Mouse (Mus musculus) heart, postnatal 25 days (tissue): Measurements from ENCODE around the gene Oosp2. TPM values are rescaled to one million over a fixed set of nuclear protein-coding genes. Genes with fewer than 3 reads are reported as not detected.

Experiments used
- DNase-seq: peaks from one replicate; pipeline ENCODE4 v3.0.0; 2022; ENCODE audit warnings: low spot score
- intact Hi-C: fragments of 180-260 bp; cut with DNase I; formaldehyde crosslinking; loops from one replicate; pipeline ENCODE4 v1.15.1; 2025
- total RNA-seq, 2 experiments: library from RNA; stranded (reverse); gene quantifications; 2 replicates each; pipeline ENCODE4 v1.2.3; 2021

The Oosp2 gene
- total RNA-seq, 2 experiments from 2014 or later = not detected

- DNase-seq = no peak
- intact Hi-C loops = loop anchor here (5.0 kb wide), 1 partner anchor 146 kb away; no protein-coding TSS in a partner anchor
These were observed 48.8 kb downstream of the Oosp2 start for GRCm38 (mm10) chr19:11611541-11611945.

DNA sequence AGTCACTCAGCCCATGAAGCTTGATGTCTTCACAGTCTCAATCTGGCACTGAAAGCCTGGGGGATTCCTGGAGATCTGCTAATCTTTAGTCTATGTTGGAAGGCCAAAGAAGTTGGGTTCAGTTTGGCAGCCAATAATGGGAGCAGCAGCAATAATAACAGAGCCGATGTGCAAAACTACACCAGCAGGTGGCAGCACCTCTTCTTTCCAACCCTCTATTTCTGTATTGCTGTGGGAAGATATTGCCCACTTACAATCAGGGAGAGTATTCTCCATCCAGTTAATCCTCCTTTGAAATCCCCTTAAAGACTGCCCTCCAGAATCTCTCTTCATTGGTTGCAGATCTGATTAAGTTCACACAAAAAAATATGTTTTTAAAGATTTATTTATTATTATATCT is 52.2 kb downstream of the Oosp2 start:
- intact Hi-C loops = loop anchor here (5.0 kb wide), 1 partner anchor 159 kb away; no protein-coding TSS in a partner anchor
- no peak for DNase-seq

DNA sequence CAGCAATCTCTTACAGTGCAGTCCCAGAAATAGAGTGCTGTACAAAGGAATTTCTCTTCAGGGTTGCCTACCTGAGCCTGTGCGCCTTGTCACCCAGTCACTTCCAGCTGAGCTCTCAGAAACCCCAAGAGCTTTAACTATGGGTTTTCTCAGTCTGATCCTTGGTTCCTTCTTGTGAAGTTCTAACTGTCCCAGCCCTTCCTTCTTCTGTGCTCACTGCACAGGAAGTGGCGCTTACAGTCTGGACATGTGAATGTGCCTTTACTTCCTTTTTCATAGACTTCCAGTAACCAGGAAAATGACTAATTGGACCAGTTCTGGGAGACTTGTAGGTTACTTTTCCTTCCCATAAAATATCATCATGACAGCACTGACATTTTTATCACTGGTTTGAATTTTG is 55.8 kb downstream of the Oosp2 start, which contains the start of gene Ms4a6d:
Gene Ms4a6d (minus strand): TSS at position 247 of the 400 bp plus-strand sequence.
- intact Hi-C loops = loop anchor here (5.0 kb wide), 2 partner anchors 163 to 242 kb away; no protein-coding TSS in a partner anchor
- DNase-seq = no peak

GRCm38 (mm10) chr19:11602026-11602425 is 58.3 kb downstream of the Oosp2 start:
- intact Hi-C loops = loop anchor here (5.0 kb wide), 1 partner anchor 240 kb away; no protein-coding TSS in a partner anchor
- no peak for DNase-seq

DNA sequence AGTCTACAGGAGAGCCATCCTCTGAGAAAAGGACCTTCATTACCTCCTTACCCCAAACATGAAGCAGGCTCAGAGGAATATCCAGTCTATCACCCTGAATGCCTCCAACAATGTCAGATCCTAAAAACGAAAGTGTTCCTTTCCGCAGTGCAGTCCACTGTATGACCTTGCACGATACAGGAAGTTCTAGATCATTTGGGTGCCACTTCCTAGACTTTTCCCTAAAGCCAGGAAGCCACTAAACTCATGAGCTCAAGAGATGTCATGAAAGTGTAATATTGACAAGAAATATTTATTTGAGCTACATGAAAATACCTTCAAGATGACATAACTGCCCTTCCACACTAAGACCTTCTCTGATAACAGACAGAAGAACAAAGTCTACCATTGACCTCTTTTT is 59.0 kb downstream of the Oosp2 start:
- intact Hi-C loops = loop anchor here (5.0 kb wide), 1 partner anchor 239 kb away; no protein-coding TSS in a partner anchor
- DNase-seq = no peak

Other genes with a start within 250 kb of the Oosp2 start
- gene Ms4a4b, start 217.0 kb downstream of the Oosp2 start, total RNA-seq = under 1 TPM; 0.36 to 0.56 TPM
- gene Ms4a6c, start 191.2 kb downstream of the Oosp2 start, total RNA-seq = 10 to 100 TPM in 1 of 2 experiments, 1 to 10 TPM in 1; 8.9 to 10.1 TPM
- gene Gm8369, start 174.6 kb downstream of the Oosp2 start, total RNA-seq = not detected
- gene Ms4a6b, start 144.0 kb downstream of the Oosp2 start, total RNA-seq = 1 to 10 TPM; 5.7 to 6.1 TPM
- gene Ms4a4d, start 123.8 kb downstream of the Oosp2 start, total RNA-seq = 10 to 100 TPM in 1 of 2 experiments, 1 to 10 TPM in 1; 5.6 to 10.3 TPM
- 1 to 10 TPM; 2.8 to 3.4 TPM for gene Ms4a6d, start 55.7 kb downstream of the Oosp2 start, total RNA-seq
- under 1 TPM in 1 of 2 experiments, not detected in 1; 0.20 TPM for gene Ms4a2, start 36.8 kb downstream of the Oosp2 start, total RNA-seq
- gene Ms4a3, start 19.7 kb downstream of the Oosp2 start, total RNA-seq = not detected
- gene Oosp1, start 30.6 kb upstream of the Oosp2 start, total RNA-seq = not detected
- gene Oosp3, start 36.5 kb upstream of the Oosp2 start, total RNA-seq = not detected
- gene Gif, start 87.0 kb upstream of the Oosp2 start, total RNA-seq = not detected
- gene Mrpl16, start 109.8 kb upstream of the Oosp2 start, total RNA-seq = 100 to 1,000 TPM; 103 to 108 TPM
- 1 to 10 TPM; 3.1 to 4.1 TPM for gene Stx3, start 158.8 kb upstream of the Oosp2 start, total RNA-seq
- gene Olfr1417, start 178.7 kb upstream of the Oosp2 start, total RNA-seq = not detected
- gene Olfr1418, start 200.5 kb upstream of the Oosp2 start, total RNA-seq = not detected
- not detected for gene Olfr1419, start 214.5 kb upstream of the Oosp2 start, total RNA-seq
- gene Olfr1420, start 226.0 kb upstream of the Oosp2 start, total RNA-seq = not detected